Mouse (Mus musculus): ENCODE data around the gene Gimap8. TPM values are rescaled to one million over a fixed set of nuclear protein-coding genes. Genes with fewer than 3 reads are reported as not detected.
"Not testable (repeated sequence)": the region's sequence is repeated elsewhere in the genome, so short reads cannot be mapped to it uniquely, and the experiment has no call there.

Gimap8 gene
- 0.93 and 1.0 TPM in 2 replicates for polyA plus RNA-seq (2016; fragmentation: Nextera tagmentation; extraction: Ambion mirVana)

GRCm38 (mm10) chr6:48646995-48647394 lies at the start of gene Gimap8:
Gene Gimap8 (plus strand): TSS chr6:48647234.
- no peaks in the 10 kb centered on the region for H3K27me3 ChIP-seq (replicated peaks)
- H3K4me1 ChIP-seq, result 0 out of 2 replicates have a peak, but pooled peaks cover 3% of the 10 kb centered on the region
- H3K4me2 ChIP-seq, result peak within 1 kb of the TSS; percentile 13; the same call in 1 of the 2 replicates
- H3K27ac ChIP-seq, result no peak within 1 kb of the TSS
- ATAC-seq, result no peak
- 21% methylated on average over 3 of the region's 3 CpGs for WGBS (ENCODE audit: insufficient replicate concordance)
- no peak within 1 kb of the TSS for H3K4me3 ChIP-seq
- no peaks in the 10 kb centered on the region for H3K9me3 ChIP-seq (replicated peaks)
- no peaks in the 10 kb centered on the region for H3K36me3 ChIP-seq
- no peak within 1 kb of the TSS for H3K9ac ChIP-seq

- Histone ChIP-seq H3K4me2 (peak overlapping the region; percentile 96; the same call in 1 of the 2 replicates), H3K4me1 (peaks cover 22% of the 10 kb centered on the region), H3K36me3 (peaks cover 45% of the 10 kb centered on the region), H3K9ac (no peak overlapping the region), H3K27me3 (replicated peaks) (no peaks in the 10 kb centered on the region), H3K9me3 (replicated peaks) (peaks cover 7% of the 10 kb centered on the region; the same call in 1 of the 2 replicates), H3K4me3 (0 out of 2 replicates have a peak overlapping the region, but pooled peaks have one; percentile 71), H3K27ac (no peak overlapping the region)
- no peak for ATAC-seq
- WGBS (ENCODE audit: insufficient replicate concordance), result 69% methylated on average over 1 of the region's 1 CpGs
Measured at GRCm38 (mm10) chr6:48600594-48600993, 46.4 kb upstream of the Gimap8 start.

- Histone ChIP-seq H3K4me2 (peak within 1 kb of the TSS; percentile 96), H3K9me3 (replicated peaks) (0 out of 2 replicates have a peak, but pooled peaks cover 7% of the 10 kb centered on the region), H3K4me3 (peak within 1 kb of the TSS; percentile 71), H3K27me3 (replicated peaks) (no peaks in the 10 kb centered on the region), H3K27ac (peak within 1 kb of the TSS; percentile 69), H3K36me3 (peaks cover 36% of the 10 kb centered on the region), H3K4me1 (peaks cover 22% of the 10 kb centered on the region), H3K9ac (peak within 1 kb of the TSS; percentile 75)
- peak; percentile 98 for ATAC-seq
- WGBS (ENCODE audit: insufficient replicate concordance), result 5% methylated on average over 42 of the region's 42 CpGs
Measured at GRCm38 (mm10) chr6:48601271-48602079, 45.6 kb upstream of the Gimap8 start, which contains the start of gene Zfp775. Gene Zfp775 (plus strand): TSS chr6:48602063.

DNA sequence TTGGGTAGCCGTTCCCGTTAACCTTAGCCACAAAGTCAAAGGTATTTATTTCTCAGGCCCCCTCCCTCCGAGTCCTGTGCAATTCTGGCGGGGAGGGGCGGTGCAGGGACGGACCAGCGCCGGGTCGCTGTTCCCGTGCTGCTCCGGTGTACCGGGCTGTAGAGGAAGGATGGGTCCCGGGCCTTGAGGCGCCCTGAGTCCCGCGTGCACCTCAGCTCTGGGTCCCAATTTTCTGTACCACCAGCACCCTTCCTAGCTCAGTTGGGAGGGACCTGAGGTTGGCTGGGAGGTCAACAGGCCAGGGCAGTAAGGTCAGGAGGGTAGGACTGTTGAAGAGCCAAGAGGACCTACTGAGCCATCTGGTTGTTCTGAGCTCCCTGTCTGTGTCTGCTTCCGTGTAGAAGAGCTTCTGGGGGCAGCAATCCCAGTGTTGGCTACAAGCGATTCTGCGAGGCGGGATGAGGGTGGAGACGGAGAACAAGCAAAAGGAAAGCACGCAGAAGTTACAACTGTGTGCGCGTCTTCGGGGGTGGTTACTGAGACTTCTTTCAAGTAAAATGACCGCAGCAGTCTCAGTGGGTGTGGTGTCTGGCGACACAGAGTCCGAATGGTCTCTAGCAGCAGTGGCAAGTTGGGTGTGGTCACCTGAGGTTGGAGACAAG lies 44.8 kb upstream of the Gimap8 start:
- Histone ChIP-seq H3K27ac (peak overlapping the region; percentile 69), H3K27me3 (replicated peaks) (no peaks in the 10 kb centered on the region), H3K4me1 (peaks cover 22% of the 10 kb centered on the region), H3K9me3 (replicated peaks) (0 out of 2 replicates have a peak, but pooled peaks cover 2% of the 10 kb centered on the region), H3K9ac (peak overlapping the region; percentile 75), H3K4me2 (peak overlapping the region; percentile 96), H3K36me3 (peaks cover 29% of the 10 kb centered on the region), H3K4me3 (peak overlapping the region; percentile 71)
- ATAC-seq, result peak; percentile 73
- WGBS (ENCODE audit: insufficient replicate concordance), result 2% methylated on average over 28 of the region's 28 CpGs

DNA sequence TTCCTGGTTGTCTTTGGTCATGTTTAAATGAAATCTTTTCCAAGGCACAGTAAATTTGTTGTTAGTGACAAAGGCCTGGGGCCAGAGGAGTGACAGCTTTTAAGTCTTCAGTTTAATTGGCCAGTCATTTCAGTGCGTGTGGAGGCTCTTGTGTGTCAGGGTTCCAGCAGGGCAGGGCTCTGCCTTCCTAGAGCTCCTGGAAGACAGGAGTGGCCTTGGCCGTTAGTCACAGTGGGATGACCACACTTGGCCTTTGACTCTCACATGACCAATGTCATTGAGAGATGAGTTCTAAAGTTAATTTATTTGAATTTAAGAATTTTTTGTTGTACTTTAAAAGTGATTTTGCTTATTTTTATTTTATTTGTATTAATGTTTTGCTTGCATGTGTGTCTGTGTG lies 38.9 kb upstream of the Gimap8 start:
- H3K4me2 ChIP-seq, result no peak overlapping the region
- ATAC-seq, result no peak
- WGBS (ENCODE audit: insufficient replicate concordance), result 67% methylated on average over 2 of the region's 2 CpGs

DNA sequence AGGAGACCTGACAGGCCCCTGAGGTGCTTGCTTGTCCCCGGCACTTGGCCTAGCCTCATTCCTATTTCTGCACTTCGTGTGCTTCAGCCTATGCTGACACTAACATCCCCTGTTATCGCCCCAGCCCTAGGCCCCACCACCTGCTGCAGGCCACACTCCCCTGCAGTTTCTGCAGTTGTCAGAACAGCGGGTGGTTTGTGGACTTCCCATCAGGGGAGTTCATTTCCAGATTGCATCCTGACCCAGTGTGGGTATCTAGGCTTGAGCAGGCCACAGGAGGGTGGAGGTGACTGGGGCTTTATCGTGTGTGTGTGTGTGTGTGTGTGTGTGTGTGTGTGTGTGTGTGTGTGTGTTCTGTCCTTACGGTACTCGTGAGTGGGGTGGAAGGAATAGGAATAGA lies 37.5 kb upstream of the Gimap8 start:
- no peaks in the 10 kb centered on the region for H3K27me3 ChIP-seq (replicated peaks)
- H3K27ac ChIP-seq, result no peak overlapping the region
- H3K4me3 ChIP-seq, result no peak overlapping the region
- H3K4me1 ChIP-seq, result peaks cover 7% of the 10 kb centered on the region; the same call in 1 of the 2 replicates
- H3K36me3 ChIP-seq, result peaks cover 6% of the 10 kb centered on the region; the same call in 1 of the 2 replicates
- 35% methylated on average over 5 of the region's 7 CpGs for WGBS (ENCODE audit: insufficient replicate concordance)
- H3K9me3 ChIP-seq (replicated peaks), result no peaks in the 10 kb centered on the region
- no peak overlapping the region for H3K4me2 ChIP-seq
- no peak overlapping the region for H3K9ac ChIP-seq
- peak; percentile 57 for ATAC-seq

More for the DNA sequence above, 38.9 kb upstream of the Gimap8 start:
- no peak overlapping the region for H3K9ac ChIP-seq
- no peaks in the 10 kb centered on the region for H3K9me3 ChIP-seq (replicated peaks)
- H3K4me1 ChIP-seq, result peaks cover 7% of the 10 kb centered on the region; the same call in 1 of the 2 replicates
- H3K36me3 ChIP-seq, result no peaks in the 10 kb centered on the region
- no peak overlapping the region for H3K27ac ChIP-seq
- no peak overlapping the region for H3K4me3 ChIP-seq
- no peaks in the 10 kb centered on the region for H3K27me3 ChIP-seq (replicated peaks)

DNA sequence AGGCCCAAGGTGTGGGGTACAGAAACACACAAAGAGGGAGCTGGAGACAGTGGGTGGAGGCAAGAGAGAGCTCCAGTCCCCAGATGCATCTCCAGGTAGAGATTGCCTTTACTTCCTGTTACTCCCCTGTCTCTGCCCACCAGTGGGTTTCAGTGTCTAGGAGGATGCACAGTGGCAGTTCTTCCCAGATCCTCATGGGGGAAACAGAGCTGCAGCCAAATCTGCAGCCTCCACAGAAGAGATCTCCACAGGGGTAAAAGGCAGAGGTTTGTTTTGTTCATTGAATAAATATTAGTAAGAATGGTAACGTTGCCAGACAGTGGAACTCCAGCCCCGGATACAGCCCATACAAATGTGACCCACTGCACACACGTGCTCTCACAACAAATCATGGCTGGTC lies 36.4 kb upstream of the Gimap8 start:
- Histone ChIP-seq H3K4me2 (no peak overlapping the region), H3K9me3 (replicated peaks) (no peaks in the 10 kb centered on the region), H3K27me3 (replicated peaks) (no peaks in the 10 kb centered on the region), H3K36me3 (peaks cover 6% of the 10 kb centered on the region; the same call in 1 of the 2 replicates), H3K4me1 (peaks cover 7% of the 10 kb centered on the region; the same call in 1 of the 2 replicates), H3K9ac (no peak overlapping the region), H3K27ac (no peak overlapping the region), H3K4me3 (no peak overlapping the region)
- WGBS (ENCODE audit: insufficient replicate concordance), result 64% methylated on average over 3 of the region's 3 CpGs
- no peak for ATAC-seq

GRCm38 (mm10) chr6:48613464-48613863 lies 33.6 kb upstream of the Gimap8 start:
- Histone ChIP-seq H3K4me3 (no peak overlapping the region), H3K4me2 (no peak overlapping the region), H3K9ac (no peak overlapping the region), H3K27ac (no peak overlapping the region), H3K36me3 (peaks cover 6% of the 10 kb centered on the region; the same call in 1 of the 2 replicates), H3K9me3 (replicated peaks) (no peaks in the 10 kb centered on the region), H3K27me3 (replicated peaks) (no peaks in the 10 kb centered on the region), H3K4me1 (peaks cover 7% of the 10 kb centered on the region; the same call in 1 of the 2 replicates)
- ATAC-seq, result no peak
- WGBS (ENCODE audit: insufficient replicate concordance), result 65% methylated on average over 4 of the region's 4 CpGs

DNA sequence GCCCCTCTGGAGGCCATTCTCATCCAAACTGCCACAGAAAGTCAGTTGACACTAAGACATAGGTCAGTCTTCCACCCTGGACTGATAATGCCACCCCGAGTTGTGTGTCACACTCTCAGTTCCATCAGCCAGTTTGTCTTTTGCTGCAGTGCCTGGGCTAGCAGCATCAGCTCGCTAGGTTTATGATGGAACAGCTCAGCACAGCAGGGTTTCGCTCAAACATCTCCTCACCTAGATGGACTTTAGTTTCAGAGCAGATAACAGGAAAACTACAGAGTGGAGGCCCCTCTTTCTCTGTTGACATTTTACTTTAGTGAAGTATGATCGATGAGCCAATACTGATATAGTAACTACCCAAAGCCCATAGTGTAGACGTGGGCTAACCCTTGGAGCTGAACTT lies 32.3 kb upstream of the Gimap8 start:
- no peak for ATAC-seq
- WGBS (ENCODE audit: insufficient replicate concordance), result 72% methylated on average over 5 of the region's 5 CpGs
- H3K9ac ChIP-seq, result no peak overlapping the region

GRCm38 (mm10) chr6:48620031-48620430 lies 27.0 kb upstream of the Gimap8 start:
- Histone ChIP-seq H3K27me3 (replicated peaks) (no peaks in the 10 kb centered on the region; the same call in 1 of the 2 replicates), H3K27ac (no peak overlapping the region), H3K9me3 (replicated peaks) (no peaks in the 10 kb centered on the region), H3K36me3 (peaks cover 22% of the 10 kb centered on the region), H3K9ac (no peak overlapping the region), H3K4me1 (no peaks in the 10 kb centered on the region), H3K4me3 (no peak overlapping the region), H3K4me2 (no peak overlapping the region)
- WGBS (ENCODE audit: insufficient replicate concordance), result 89% methylated on average over 30 of the region's 30 CpGs
- ATAC-seq, result no peak

More for the DNA sequence above, 32.3 kb upstream of the Gimap8 start:
- no peaks in the 10 kb centered on the region for H3K9me3 ChIP-seq (replicated peaks)
- no peaks in the 10 kb centered on the region for H3K27me3 ChIP-seq (replicated peaks)
- H3K36me3 ChIP-seq, result peaks cover 14% of the 10 kb centered on the region
- no peak overlapping the region for H3K4me3 ChIP-seq
- no peak overlapping the region for H3K4me2 ChIP-seq
- H3K27ac ChIP-seq, result no peak overlapping the region
- H3K4me1 ChIP-seq, result peaks cover 1% of the 10 kb centered on the region; the same call in 1 of the 2 replicates

GRCm38 (mm10) chr6:48622186-48622843 lies 24.7 kb upstream of the Gimap8 start:
- not testable (repeated sequence) for H3K4me3 ChIP-seq; H3K27ac ChIP-seq; H3K4me2 ChIP-seq; ATAC-seq; H3K4me1 ChIP-seq; H3K9ac ChIP-seq; H3K9me3 ChIP-seq (replicated peaks)
- Histone ChIP-seq H3K36me3 (peaks cover 22% of the 10 kb centered on the region), H3K27me3 (replicated peaks) (peaks cover 22% of the 10 kb centered on the region)
- 71% methylated on average over 8 of the region's 8 CpGs for WGBS (ENCODE audit: insufficient replicate concordance)

Data from liver, embryonic 12.5 days (tissue).